Mouse (Mus musculus) ES-Bruce4 (cell line): ENCODE results near the gene Peak1.

Source experiments
- CTCF ChIP-seq: IDR thresholded peaks from one replicate; pipeline ENCODE4 v1.8.1; 2011; ENCODE audit warnings: low read depth, low read length
- EP300 ChIP-seq: IDR thresholded peaks from 2 replicates; pipeline ENCODE4 v1.6.1; 2011; ENCODE audit warnings: low read depth, low read length; ENCODE audit not compliant: insufficient read depth

GRCm38 (mm10) chr9:56421991-56422390, 4.1 kb upstream of the Peak1 start:
- TF ChIP-seq CTCF (no peak), EP300 (no peak)
